Mouse (Mus musculus): ENCODE measurements at regions not wholly inside any gene's neighbourhood (a gene's known extent, or its start where the extent isn't known, plus 50 kb on each side); places are given as distances from the start of the nearest gene placed in this dataset.
"Not testable (repeated sequence)": the region's sequence is repeated elsewhere in the genome, so short reads cannot be mapped to it uniquely, and the experiment has no call there.

- no peak for DNase-seq (ENCODE audit: low spot score in 2 of 2)
Observed at GRCm38 (mm10) chr14:17058438-17058837, 239.5 kb upstream of the Rarb start.

- DNase-seq (ENCODE audit: low spot score in 2 of 2), result no peak
Observed at GRCm38 (mm10) chr14:17057355-17057754, 238.4 kb upstream of the Rarb start.

DNA sequence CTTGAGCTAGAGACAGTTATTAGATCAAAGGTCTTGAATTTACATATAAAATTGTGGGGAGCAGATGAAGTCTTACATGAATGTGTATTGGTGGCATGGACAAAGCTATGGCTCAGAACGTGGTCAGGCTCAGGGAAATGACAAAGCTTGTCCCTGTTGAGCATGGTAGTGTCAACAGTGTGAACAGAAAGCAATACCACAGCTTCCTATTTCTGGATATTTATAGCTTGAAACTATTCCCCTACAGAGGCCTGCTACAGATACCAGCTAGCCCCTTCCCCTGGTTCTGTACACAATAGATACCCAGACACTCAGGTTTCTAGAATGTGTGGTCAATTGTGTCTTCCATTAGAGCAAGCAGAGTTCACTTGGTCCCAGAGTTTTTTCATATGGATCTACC lies 236.8 kb upstream of the Rarb start:
- DNase-seq (ENCODE audit: low spot score in 2 of 2), result no peak

GRCm38 (mm10) chr14:17054381-17054780 lies 235.4 kb upstream of the Rarb start:
- no peak for DNase-seq (ENCODE audit: low spot score in 2 of 2)

DNA sequence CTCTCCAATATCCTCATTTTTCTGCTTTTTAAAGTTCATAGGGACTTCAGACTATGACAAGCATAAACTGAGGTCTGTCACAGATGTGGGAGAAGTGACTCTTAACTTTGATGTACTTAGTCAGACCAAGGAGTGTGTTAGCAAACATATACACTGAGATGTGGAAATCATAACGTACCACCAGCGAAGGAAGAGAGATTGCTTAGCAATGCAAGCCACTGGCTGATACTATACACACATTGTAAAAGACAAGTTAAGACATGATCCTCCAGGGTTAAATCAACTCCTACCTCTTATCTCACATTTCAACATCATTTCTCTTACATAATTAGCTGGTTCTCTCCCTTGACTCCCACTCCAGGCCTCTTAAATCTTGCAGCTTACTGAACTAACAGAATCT lies 227.9 kb upstream of the Rarb start:
- no peak for DNase-seq (ENCODE audit: low spot score in 2 of 2)

- no peak for DNase-seq (ENCODE audit: low spot score in 2 of 2)
Observed at GRCm38 (mm10) chr14:17045426-17046132, 226.6 kb upstream of the Rarb start.

DNA sequence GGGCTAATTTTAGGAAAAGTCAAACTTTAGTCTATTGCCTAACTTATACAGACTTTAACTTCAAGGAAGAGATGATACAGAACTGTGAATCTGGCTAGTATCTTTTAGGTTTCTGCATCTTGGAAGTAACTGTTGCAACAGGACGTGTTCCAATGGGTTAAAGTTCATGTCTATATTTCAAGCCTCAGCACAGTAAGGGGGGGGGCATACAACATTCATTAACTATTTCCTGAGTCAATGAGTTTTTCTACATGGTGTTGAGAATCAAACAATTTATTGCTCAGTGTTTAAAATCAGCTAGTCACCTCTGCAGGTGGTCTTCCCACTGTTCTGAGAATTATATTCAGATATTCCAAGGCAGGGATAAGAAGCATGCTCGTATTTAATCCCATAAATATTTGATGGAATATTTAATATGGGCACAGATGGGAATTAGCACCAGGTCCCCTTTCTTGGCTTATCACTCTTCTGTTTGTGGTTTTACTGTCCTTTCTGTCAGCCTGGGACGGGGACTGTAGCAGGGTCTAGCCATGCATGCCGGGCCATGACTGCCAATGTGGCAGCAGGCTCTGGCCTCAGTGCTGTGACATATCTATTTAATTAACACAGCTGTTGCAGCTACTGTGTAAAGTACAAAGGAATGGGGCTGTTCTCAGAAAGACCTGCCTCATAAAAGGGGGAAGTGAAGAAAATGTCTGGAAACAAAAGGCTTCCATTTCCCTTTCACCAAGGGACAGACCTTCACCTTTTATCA lies 201.8 kb upstream of the Rarb start:
- DNase-seq (ENCODE audit: low spot score in 2 of 2), result no peak

DNA sequence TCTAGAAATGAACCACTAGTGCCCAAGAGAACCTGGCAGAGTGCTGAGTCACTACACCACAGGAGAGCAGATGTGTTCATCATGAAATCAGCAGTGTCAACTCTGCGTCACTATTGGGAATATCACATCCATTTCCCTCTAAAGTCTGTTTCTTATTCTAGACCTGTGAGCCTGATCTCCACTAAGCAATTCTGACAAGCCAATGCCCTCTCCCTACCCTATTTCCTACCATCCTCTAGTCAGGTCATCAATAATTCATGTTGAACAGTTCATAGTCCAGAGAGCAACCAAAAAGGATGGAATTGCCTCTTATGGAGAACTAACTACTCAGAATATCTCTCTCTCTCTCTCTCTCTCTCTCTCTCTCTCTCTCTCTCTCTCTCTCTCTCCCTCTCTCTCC lies 194.0 kb upstream of the Rarb start:
- DNase-seq (ENCODE audit: low spot score in 2 of 2), result no peak

- DNase-seq (ENCODE audit: low spot score in 2 of 2), result no peak
Observed at GRCm38 (mm10) chr14:17012200-17012599, 193.2 kb upstream of the Rarb start.

GRCm38 (mm10) chr14:17005194-17006018 lies 186.4 kb upstream of the Rarb start:
- no peak for DNase-seq (ENCODE audit: low spot score in 2 of 2)

DNA sequence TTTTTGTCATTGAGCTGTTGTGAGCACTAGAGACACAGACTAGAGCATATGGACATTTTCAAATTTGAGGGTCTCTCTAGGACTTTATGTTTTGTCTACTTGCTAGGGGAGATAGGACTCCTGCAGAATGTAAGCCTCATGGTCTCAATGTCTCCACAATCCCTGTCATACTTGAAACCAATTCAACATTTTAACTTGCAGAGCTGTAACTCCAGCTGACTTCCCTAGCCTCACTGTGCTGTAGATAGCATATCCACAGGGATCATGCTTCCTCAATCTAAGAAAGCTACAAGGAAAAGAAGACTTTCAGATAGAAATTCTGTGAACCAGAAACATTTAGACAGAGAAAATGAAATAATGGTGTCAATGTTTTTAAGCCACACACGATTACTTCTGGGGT lies 185.8 kb upstream of the Rarb start:
- no peak for DNase-seq (ENCODE audit: low spot score in 2 of 2)

- DNase-seq (ENCODE audit: low spot score in 2 of 2), result no peak
Observed at GRCm38 (mm10) chr14:16996716-16997115, 177.8 kb upstream of the Rarb start.

DNA sequence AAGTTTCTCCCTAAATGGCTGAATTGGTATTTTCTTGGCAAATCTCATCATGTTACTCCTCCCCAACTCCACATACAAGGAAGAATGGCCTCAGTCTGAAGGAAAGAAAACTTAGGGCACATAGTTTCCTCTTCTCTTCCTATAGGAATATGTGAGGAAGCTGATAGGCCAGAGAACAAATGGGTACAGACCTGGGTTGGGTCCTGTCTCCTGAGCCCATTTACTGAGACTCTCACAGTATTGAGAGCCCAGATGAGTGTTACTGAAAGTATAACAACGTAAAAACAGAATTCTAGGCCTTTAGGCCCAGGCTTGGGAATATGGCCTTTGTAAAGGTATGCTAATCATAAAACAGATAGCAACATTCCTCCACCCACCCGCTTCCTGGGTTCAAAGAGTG lies 152.0 kb upstream of the Rarb start:
- DNase-seq (ENCODE audit: low spot score in 2 of 2), result not testable (repeated sequence)

DNA sequence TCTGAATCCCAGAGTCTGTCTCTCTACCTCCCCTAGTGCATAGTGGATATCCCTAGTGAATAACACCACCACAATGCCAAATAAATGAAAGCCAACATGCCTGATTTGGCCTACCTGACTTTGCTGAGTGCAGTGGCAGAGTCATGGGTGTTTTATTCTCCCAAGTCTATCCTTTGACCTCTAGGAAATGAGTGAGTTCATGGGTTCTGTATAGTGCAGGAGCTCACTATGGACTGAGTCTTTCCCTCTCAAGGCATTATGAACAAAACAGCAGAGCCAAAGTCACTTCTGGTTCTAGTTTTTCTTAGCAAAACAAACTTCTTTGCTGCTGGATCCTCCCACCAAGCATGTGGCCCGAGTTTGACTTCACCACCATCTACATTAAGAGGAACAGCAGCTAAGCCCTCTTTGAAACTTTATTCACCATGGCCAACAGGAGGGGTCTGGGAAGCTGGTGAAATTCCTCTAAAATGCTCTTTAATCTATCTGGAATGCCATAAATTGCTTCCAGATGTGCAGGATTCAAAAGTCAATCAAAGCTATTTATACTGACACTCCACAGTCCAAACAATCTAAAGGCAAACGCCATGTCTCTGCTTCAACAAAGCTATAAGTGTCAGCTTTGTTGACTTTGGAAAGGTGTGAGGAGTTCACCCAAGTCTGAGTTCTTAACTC lies 145.9 kb upstream of the Rarb start:
- DNase-seq (ENCODE audit: low spot score in 2 of 2), result no peak

- no peak for DNase-seq (ENCODE audit: low spot score in 2 of 2)
Observed at GRCm38 (mm10) chr14:16962216-16962826, 143.4 kb upstream of the Rarb start.

GRCm38 (mm10) chr14:16957802-16958201 lies 138.8 kb upstream of the Rarb start:
- DNase-seq (ENCODE audit: low spot score in 2 of 2), result no peak

DNA sequence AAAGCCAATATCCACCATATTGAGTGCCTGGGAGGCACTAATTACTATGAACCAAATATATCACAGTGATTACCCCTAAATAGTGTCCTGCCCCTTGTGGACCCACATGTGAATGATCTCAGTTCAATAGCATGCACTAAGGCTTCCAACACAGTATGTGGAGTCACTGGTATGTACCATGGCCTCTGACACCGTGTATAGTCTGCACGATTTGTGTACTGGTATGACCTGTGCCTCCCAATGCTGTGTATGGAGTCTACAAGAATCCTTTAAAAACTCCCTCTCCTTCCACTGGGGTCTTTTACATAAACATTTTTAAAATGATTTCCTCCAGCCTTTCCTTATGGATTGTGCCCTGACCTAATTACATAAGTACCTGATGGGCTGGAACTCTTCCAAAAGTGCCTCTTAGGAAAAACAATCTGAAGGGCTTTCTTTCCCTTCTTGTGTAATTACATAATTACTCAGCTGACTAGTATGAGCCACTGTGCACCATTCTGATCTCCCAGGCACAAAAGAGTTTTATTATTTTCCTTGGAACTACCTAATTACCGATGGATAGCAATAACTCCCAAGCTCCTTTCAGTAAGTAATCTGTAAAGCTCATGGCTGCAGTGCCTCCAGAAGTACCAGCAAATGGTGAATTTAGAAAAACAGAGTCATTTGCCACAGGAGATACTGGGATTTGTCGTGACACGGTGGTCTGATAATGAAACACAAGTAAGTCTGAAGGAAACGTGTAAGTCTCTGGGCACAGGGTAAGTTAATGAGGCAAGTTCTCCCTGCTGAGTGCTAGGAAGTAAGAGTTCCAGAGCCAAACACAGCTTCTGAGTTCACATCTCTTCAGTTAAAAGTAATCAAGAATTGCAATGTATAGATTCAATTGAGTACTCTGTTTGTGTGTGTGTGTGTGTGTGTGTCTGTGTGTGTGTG lies 135.8 kb upstream of the Rarb start:
- no peak for DNase-seq (ENCODE audit: low spot score in 2 of 2)

DNA sequence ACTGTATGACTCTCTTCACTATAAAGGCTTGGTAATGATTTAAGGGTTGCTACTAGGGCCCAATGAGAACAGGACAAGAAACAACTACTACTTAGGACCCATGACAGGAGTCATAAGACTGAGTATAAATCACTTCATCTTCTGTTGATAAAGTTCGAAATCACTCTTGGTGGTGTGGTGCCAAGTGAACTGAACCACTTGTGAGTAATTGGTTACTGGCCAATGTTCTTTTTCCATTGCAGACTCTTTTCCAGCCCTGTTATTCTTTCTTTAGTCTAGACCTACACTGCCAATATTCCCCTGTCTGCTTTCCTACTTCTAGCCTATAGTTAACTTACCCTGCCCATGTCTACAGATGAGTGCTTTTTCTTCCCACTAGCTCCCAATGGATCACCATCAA lies 129.8 kb upstream of the Rarb start:
- no peak for DNase-seq (ENCODE audit: low spot score in 2 of 2)

DNA sequence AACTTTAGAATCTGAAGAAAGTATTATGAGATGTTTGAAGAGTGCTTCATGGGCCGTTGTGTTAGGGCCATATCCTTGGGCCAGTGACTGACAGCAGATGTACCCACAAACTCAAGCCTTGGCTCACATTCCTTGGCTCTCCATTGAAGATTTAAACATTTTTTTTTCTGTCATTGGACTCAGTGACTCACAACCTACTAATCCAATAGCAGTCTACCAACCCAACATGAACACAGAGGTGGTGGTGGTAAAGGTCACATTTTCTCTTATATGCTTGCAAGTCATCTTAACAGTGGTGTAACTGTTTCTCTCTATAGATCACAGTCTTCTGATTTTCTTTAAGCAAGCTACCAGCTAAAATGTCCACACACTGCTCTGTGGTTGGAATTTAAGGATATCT lies 125.5 kb upstream of the Rarb start:
- DNase-seq (ENCODE audit: low spot score in 2 of 2), result no peak

GRCm38 (mm10) chr14:16943531-16943930 lies 124.6 kb upstream of the Rarb start:
- DNase-seq (ENCODE audit: low spot score in 2 of 2), result no peak
